Mouse (Mus musculus) hindbrain, embryonic 14.5 days (tissue): ENCODE data around the gene Ciita. TPM values are rescaled to one million over a fixed set of nuclear protein-coding genes. Genes with fewer than 3 reads are reported as not detected.

Source experiments
- ATAC-seq: fragments of 200-750 bp; cut with Nextera tagmentation; 2 replicates; pipeline ENCODE4 v1.8.0; 2017; ENCODE audit warnings: moderate number of reproducible peaks, mild to moderate bottlenecking, moderate TSS enrichment, moderate library complexity; ENCODE audit not compliant: low FRiP score
- DNase-seq: peaks from one replicate; pipeline ENCODE4 v3.0.0-alpha.2; 2015; ENCODE audit warnings: low spot score
- H3K27ac ChIP-seq: fragments of 300-500 bp; sonication (generic); 2 replicates; pipeline ENCODE4 v1.5.1; 2014; ENCODE audit warnings: mild to moderate bottlenecking, moderate library complexity
- H3K27me3 ChIP-seq: fragments of 300-500 bp; sonication (generic); 2 replicates; pipeline ENCODE4 v1.6.1; 2014; ENCODE audit warnings: mild to moderate bottlenecking, low read length, mixed read lengths; ENCODE audit not compliant: control insufficient read depth, insufficient read depth
- H3K36me3 ChIP-seq: fragments of 300-500 bp; sonication (generic); replicated peaks from 2 replicates; pipeline ENCODE4 v1.6.1; 2014; ENCODE audit not compliant: control insufficient read depth, insufficient read depth
- H3K4me1 ChIP-seq: fragments of 300-500 bp; sonication (generic); replicated peaks from 2 replicates; pipeline ENCODE4 v1.6.1; 2014; ENCODE audit warnings: antibody characterized with exemption, low read length, mixed read lengths; ENCODE audit not compliant: control insufficient read depth, insufficient read depth
- H3K4me2 ChIP-seq: fragments of 300-500 bp; sonication (generic); replicated peaks from 2 replicates; pipeline ENCODE4 v1.6.1; 2014; ENCODE audit warnings: mild to moderate bottlenecking, moderate library complexity
- H3K4me3 ChIP-seq: fragments of 300-500 bp; sonication (generic); replicated peaks from 2 replicates; pipeline ENCODE4 v1.5.1; 2014; ENCODE audit warnings: mild to moderate bottlenecking, low read length
- H3K9ac ChIP-seq: fragments of 300-500 bp; sonication (generic); 2 replicates; pipeline ENCODE4 v1.6.1; 2014
- H3K9me3 ChIP-seq: fragments of 300-500 bp; sonication (generic); 2 replicates; pipeline ENCODE4 v1.6.1; 2016; ENCODE audit warnings: low read length; ENCODE audit not compliant: control insufficient read depth
- WGBS: fragments of 180-500 bp; shearing (Covaris S2); extraction: QIAGEN DNeasy Blood & Tissue Kit; methylation state at CpG from one replicate; pipeline ENCODE4 v1.1.7; 2014; 5-methylcytosine and 5-hydroxymethylcytosine counted together
- polyA plus RNA-seq: library from polyadenylated mRNA; unstranded; fragments of >200 nt; fragmentation: Nextera tagmentation; extraction: Ambion mirVana; gene quantifications from 2 replicates; pipeline ENCODE4 v1.2.1, GENCODE M21; 2014

Gene Ciita
- polyA plus RNA-seq, 1 experiment from 2014 or later: 0.62 TPM

- no peak overlapping the region for H3K4me2 ChIP-seq
- no peaks in the 10 kb centered on the region for H3K9me3 ChIP-seq
- H3K9ac ChIP-seq: no peak overlapping the region
- no peaks in the 10 kb centered on the region for H3K27me3 ChIP-seq
- DNase-seq (no peak), ATAC-seq (no peak)
- no peaks in the 10 kb centered on the region for H3K36me3 ChIP-seq
- H3K4me3 ChIP-seq: no peak overlapping the region
- H3K4me1 ChIP-seq: no peaks in the 10 kb centered on the region
- H3K27ac ChIP-seq: no peak overlapping the region
- WGBS: 58% methylated on average over 1 of the region's 1 CpGs
Measured at GRCm38 (mm10) chr16:10499122-10499521, 19.3 kb downstream of the Ciita start.

- no peak overlapping the region for H3K9ac ChIP-seq
- no peak for ATAC-seq
- no peaks in the 10 kb centered on the region for H3K27me3 ChIP-seq
- 21% methylated on average over 8 of the region's 8 CpGs for WGBS
- no peak overlapping the region for H3K27ac ChIP-seq
- no peak overlapping the region for H3K4me3 ChIP-seq
- DNase-seq: peak; percentile 51
- H3K4me2 ChIP-seq: no peak overlapping the region
- H3K4me1 ChIP-seq: no peaks in the 10 kb centered on the region
- no peaks in the 10 kb centered on the region for H3K36me3 ChIP-seq
- no peaks in the 10 kb centered on the region for H3K9me3 ChIP-seq
Measured at GRCm38 (mm10) chr16:10501865-10502264, 22.0 kb downstream of the Ciita start.

GRCm38 (mm10) chr16:10503058-10503457 lies 23.2 kb downstream of the Ciita start:
- Histone ChIP-seq H3K9me3 (no peaks in the 10 kb centered on the region), H3K4me1 (no peaks in the 10 kb centered on the region), H3K27me3 (no peaks in the 10 kb centered on the region), H3K4me3 (no peak overlapping the region), H3K9ac (no peak overlapping the region), H3K4me2 (no peak overlapping the region), H3K27ac (no peak overlapping the region), H3K36me3 (no peaks in the 10 kb centered on the region)
- no peak for ATAC-seq
- DNase-seq: no peak
- WGBS: 72% methylated on average over 2 of the region's 2 CpGs

GRCm38 (mm10) chr16:10507445-10507844 lies 27.6 kb downstream of the Ciita start:
- no peak overlapping the region for H3K27ac ChIP-seq
- ATAC-seq (no peak), DNase-seq (no peak)
- H3K27me3 ChIP-seq: no peaks in the 10 kb centered on the region
- H3K4me1 ChIP-seq: no peaks in the 10 kb centered on the region
- no peak overlapping the region for H3K4me2 ChIP-seq
- no peaks in the 10 kb centered on the region for H3K9me3 ChIP-seq
- 45% methylated on average over 4 of the region's 4 CpGs for WGBS
- no peak overlapping the region for H3K4me3 ChIP-seq
- H3K9ac ChIP-seq: no peak overlapping the region
- no peaks in the 10 kb centered on the region for H3K36me3 ChIP-seq

DNA sequence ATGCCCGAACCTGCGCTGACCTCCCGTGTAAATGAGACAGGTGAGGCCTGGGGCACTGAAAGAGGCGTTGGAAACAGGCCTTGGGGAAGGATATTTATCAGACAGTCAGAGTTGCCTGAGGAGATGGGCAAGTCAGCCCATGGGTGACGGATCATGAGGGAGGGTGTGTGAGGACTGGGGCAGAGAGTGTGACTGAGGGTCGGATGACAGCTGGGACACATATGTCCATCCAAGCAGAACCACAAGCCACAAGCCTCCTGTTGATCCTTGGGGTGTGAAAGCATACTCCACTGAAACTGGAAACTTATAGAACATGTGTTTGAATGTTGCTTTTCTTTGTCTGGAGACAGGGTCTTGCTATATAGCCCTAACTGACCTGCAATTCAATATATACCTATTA lies 28.8 kb downstream of the Ciita start:
- Histone ChIP-seq H3K9me3 (no peaks in the 10 kb centered on the region), H3K27ac (no peak overlapping the region), H3K36me3 (no peaks in the 10 kb centered on the region), H3K4me1 (no peaks in the 10 kb centered on the region), H3K4me2 (no peak overlapping the region), H3K9ac (no peak overlapping the region), H3K4me3 (no peak overlapping the region), H3K27me3 (no peaks in the 10 kb centered on the region)
- WGBS: 78% methylated on average over 6 of the region's 6 CpGs
- ATAC-seq (no peak), DNase-seq (no peak)

GRCm38 (mm10) chr16:10510477-10511133 lies 30.7 kb downstream of the Ciita start:
- DNase-seq: no peak

DNA sequence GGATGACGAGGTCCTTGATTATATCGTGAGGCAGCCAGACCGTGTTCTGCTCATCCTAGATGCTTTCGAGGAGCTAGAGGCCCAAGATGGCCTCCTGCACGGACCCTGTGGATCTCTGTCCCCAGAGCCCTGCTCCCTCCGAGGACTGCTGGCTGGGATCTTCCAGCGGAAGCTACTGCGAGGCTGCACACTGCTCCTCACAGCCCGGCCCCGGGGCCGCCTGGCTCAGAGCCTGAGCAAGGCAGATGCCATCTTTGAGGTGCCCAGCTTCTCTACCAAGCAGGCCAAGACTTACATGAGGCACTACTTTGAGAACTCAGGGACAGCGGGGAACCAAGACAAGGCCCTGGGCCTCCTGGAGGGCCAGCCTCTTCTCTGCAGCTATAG lies 31.3 kb downstream of the Ciita start:
- no peaks in the 10 kb centered on the region for H3K9me3 ChIP-seq
- DNase-seq: no peak

More at GRCm38 (mm10) chr16:10510477-10511133, 30.7 kb downstream of the Ciita start:
- Histone ChIP-seq H3K4me3 (no peak overlapping the region), H3K9ac (no peak overlapping the region), H3K27me3 (no peaks in the 10 kb centered on the region), H3K27ac (no peak overlapping the region), H3K4me1 (no peaks in the 10 kb centered on the region), H3K36me3 (no peaks in the 10 kb centered on the region), H3K9me3 (no peaks in the 10 kb centered on the region), H3K4me2 (no peak overlapping the region)
- no peak for ATAC-seq
- 67% methylated on average over 14 of the region's 14 CpGs for WGBS

DNA sequence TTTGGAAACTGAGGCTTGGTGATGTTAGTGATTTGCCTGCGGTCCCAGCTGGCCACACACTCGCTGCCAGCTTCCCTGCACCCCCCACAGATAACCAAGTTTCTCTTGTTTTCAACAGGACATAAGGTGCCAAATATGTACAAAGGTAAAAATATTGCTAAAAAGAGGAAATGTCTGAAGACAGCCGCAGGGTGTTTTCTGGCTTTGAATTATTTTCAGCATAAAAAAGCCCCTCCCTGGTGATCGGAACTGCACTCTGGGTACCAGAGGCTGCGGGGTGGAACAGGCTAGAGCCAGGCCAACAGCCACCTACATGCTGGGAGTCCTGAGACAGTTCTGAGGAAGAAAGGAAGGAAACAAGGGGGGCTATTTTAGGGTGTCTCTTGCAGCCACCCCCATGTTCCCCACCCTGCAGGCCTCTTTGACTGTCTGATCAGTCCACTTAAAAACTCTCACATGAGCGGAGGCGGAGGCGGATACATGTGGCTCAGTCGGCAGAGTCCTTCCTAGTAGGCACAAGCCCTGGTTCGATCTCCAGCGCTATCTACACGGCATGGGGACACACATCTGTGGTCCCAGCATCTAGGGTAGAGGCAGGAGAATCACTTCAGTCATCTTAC lies 36.2 kb downstream of the Ciita start:
- ATAC-seq (no peak), DNase-seq (no peak)
- Histone ChIP-seq H3K4me2 (no peak overlapping the region), H3K36me3 (no peaks in the 10 kb centered on the region), H3K27me3 (no peaks in the 10 kb centered on the region), H3K9ac (no peak overlapping the region), H3K9me3 (no peaks in the 10 kb centered on the region), H3K27ac (no peak overlapping the region), H3K4me3 (no peak overlapping the region), H3K4me1 (no peaks in the 10 kb centered on the region)
- WGBS: 93% methylated on average over 12 of the region's 12 CpGs

More for the DNA sequence above, 31.3 kb downstream of the Ciita start:
- no peaks in the 10 kb centered on the region for H3K27me3 ChIP-seq
- no peak overlapping the region for H3K27ac ChIP-seq
- WGBS: 87% methylated on average over 12 of the region's 12 CpGs
- H3K9ac ChIP-seq: no peak overlapping the region
- ATAC-seq: no peak
- H3K4me1 ChIP-seq: no peaks in the 10 kb centered on the region
- H3K36me3 ChIP-seq: no peaks in the 10 kb centered on the region
- H3K4me2 ChIP-seq: no peak overlapping the region
- no peak overlapping the region for H3K4me3 ChIP-seq

DNA sequence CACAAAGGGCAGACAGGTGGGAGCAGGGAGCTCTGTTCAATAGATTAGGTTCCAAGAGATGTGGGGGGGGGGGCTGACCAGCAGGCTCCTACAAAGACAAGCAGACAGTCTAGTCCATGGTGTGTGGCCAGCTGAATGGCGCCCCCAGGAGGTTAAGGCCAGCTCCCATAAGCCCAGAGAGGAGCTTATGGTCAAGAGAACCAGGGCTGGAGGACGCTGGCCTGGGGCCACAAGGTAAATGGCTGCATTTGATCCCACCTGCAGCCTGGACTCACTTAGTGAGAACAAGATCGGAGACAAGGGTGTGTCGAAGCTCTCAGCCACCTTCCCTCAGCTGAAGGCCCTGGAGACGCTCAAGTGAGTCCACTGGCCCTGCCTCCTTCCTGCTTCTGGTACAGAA lies 38.2 kb downstream of the Ciita start:
- whole genome bisulfite sequencing: 74% methylated on average over 5 of the region's 5 CpGs
- no peaks in the 10 kb centered on the region for H3K9me3 ChIP-seq
- no peak overlapping the region for H3K27ac ChIP-seq
- DNase-seq (no peak), ATAC-seq (no peak)
- no peaks in the 10 kb centered on the region for H3K4me1 ChIP-seq
- no peak overlapping the region for H3K4me2 ChIP-seq
- H3K27me3 ChIP-seq: no peaks in the 10 kb centered on the region
- H3K9ac ChIP-seq: no peak overlapping the region
- no peak overlapping the region for H3K4me3 ChIP-seq
- no peaks in the 10 kb centered on the region for H3K36me3 ChIP-seq
